Mouse (Mus musculus) right cerebral cortex, postnatal 14 days (tissue): ENCODE results near the gene Ttc24.
A peak's percentile ranks its signal among the peaks of the same experiment; 100 is the strongest.

Experiments used
- DNase-seq: peaks from one replicate; pipeline ENCODE4 v3.0.0; 2022

Ttc24 gene

GRCm38 (mm10) chr3:88074766-88075165, 3.3 kb downstream of the Ttc24 start:
- no peak for DNase-seq

- no peak for DNase-seq
These were observed 3.8 kb downstream of the Ttc24 start for GRCm38 (mm10) chr3:88074351-88074750.

GRCm38 (mm10) chr3:88073631-88074030, 4.5 kb downstream of the Ttc24 start:
- no peak for DNase-seq

GRCm38 (mm10) chr3:88071783-88072182, 6.3 kb downstream of the Ttc24 start:
- peak; percentile 80 for DNase-seq

GRCm38 (mm10) chr3:88068386-88068785, 9.7 kb downstream of the Ttc24 start:
- no peak for DNase-seq

GRCm38 (mm10) chr3:88057902-88058696, 20.0 kb downstream of the Ttc24 start, which contains the start of gene Naxe:
TSS of gene Naxe (minus strand) at chr3:88058495.
- DNase-seq = peak; percentile 81

- DNase-seq = no peak
These were observed 21.1 kb downstream of the Ttc24 start for GRCm38 (mm10) chr3:88057030-88057429.

- no peak for DNase-seq
These were observed 28.6 kb downstream of the Ttc24 start for GRCm38 (mm10) chr3:88049532-88049931.

- DNase-seq = peak; percentile 80
These were observed 35.3 kb downstream of the Ttc24 start, which contains the start of gene Gpatch4 for GRCm38 (mm10) chr3:88042661-88043421. TSS of gene Gpatch4 (plus strand) at chr3:88043108.

- no peak for DNase-seq
These were observed 42.4 kb downstream of the Ttc24 start for GRCm38 (mm10) chr3:88035561-88036293.

GRCm38 (mm10) chr3:88033506-88033905, 44.6 kb downstream of the Ttc24 start:
- no peak for DNase-seq

GRCm38 (mm10) chr3:88030608-88031395, 47.3 kb downstream of the Ttc24 start:
- DNase-seq = no peak

GRCm38 (mm10) chr3:88027434-88028186, 50.5 kb downstream of the Ttc24 start, which contains the start of gene Hapln2:
TSS of gene Hapln2 (minus strand) at chr3:88027583.
- no peak for DNase-seq

- no peak for DNase-seq
These were observed 51.3 kb downstream of the Ttc24 start for GRCm38 (mm10) chr3:88026823-88027222.

GRCm38 (mm10) chr3:88023192-88024074, 54.7 kb downstream of the Ttc24 start:
- DNase-seq = no peak

GRCm38 (mm10) chr3:88022322-88023191, 55.5 kb downstream of the Ttc24 start:
- DNase-seq = peak; percentile 63
